Mouse (Mus musculus): ENCODE measurements around the gene Dpagt1. TPM values are rescaled to one million over a fixed set of nuclear protein-coding genes. Genes with fewer than 3 reads are reported as not detected.

Gene Dpagt1
- total RNA-seq, 2 experiments from 2014 or later, result 25.2 to 27.7 TPM

DNA sequence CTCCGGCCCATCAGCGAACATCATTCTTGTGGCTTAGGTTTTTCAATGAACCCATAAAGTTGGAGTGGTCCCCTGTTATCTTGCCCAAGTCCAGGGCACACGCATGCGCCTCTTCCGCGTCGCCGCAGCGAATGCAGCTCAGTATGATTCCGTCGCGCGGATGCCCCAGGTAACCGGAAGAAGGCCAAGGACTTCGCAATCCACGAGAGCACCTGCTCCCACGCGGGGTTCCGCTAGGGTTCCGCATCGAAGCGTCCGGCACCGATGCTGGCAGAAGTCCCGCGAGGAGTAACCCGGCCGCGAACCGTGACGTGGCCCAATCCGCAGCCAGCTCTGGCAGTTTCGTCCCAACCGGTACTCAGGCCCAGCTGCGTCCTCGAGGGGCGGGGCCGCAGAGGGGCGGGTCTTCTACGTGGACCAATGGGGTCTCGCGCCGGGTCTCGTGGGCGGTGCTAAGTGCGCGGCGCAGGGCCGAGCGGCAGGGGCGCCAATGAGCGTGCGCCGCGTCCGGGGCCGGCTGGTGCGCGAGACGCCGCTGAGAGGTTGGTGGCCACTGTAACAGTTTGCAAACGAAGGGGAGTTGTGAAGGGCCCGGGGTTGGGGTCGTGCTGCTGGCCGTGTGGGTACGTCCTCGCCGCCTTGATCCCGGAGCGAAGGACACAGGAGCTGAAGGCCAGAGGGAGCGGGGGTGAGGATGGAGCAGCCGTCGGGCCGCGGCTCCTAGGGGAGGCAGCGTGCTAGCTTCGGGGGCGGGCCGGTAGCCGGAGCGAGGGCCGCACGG, 53.4 kb downstream of the Dpagt1 start, which contains the start of gene Hyou1:
Gene Hyou1 (plus strand): TSS at position 437 of the 781 bp plus-strand sequence.
- DNase-seq, result peak; percentile 100

DNA sequence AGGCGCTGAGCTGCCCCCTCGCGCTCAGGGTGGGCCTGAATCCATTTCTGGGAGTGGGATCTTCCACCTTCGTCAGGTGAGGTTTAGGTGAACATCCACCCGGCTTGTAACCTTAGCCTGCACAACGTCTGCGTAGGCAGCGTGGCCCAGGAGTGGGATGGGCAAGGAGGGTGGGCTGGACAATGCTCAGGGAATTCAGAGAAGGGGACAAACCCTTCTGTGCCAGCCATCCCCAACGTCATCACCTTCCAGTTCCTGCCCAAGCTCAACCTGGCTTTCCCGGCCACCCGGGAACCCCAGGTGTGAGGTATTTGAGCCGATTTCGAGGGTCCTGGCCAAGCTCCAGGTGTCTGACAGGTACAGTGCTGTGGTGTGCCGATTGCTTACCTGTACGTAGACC, 54.0 kb downstream of the Dpagt1 start:
- DNase-seq, result no peak

Small RNA genes within 50 kb of the gene (microRNA-seq; reads per million reads assigned to microRNA genes)
- gene Gm44335, result not detected

Other genes with a start within 250 kb of the Dpagt1 start
- gene Mfrp, start 224.3 kb upstream of the Dpagt1 start, total RNA-seq (2021), result under 1 TPM in 1 of 2 experiments, not detected in 1; 0.30 TPM
- 10 to 100 TPM; 16.7 to 21.9 TPM for gene C1qtnf5, start 218.8 kb upstream of the Dpagt1 start, total RNA-seq (2021)
- under 1 TPM in 1 of 2 experiments, not detected in 1; 0.51 TPM for gene Gm49380, start 212.5 kb upstream of the Dpagt1 start, total RNA-seq (2021)
- gene Rnf26, start 212.5 kb upstream of the Dpagt1 start, total RNA-seq (2021), result 10 to 100 TPM; 29.3 to 35.5 TPM
- gene Mcam, start 191.6 kb upstream of the Dpagt1 start, total RNA-seq (2021), result 100 to 1,000 TPM in 1 of 2 experiments, 10 to 100 TPM in 1; 85.0 to 114 TPM
- gene Cbl, start 92.0 kb upstream of the Dpagt1 start, total RNA-seq (2021), result 10 to 100 TPM; 28.2 to 32.4 TPM
- gene Ccdc153, start 85.3 kb upstream of the Dpagt1 start, total RNA-seq (2021), result 1 to 10 TPM; 1.5 to 1.6 TPM
- gene Pdzd3, start 74.5 kb upstream of the Dpagt1 start, total RNA-seq (2021), result under 1 TPM in 1 of 2 experiments, not detected in 1; 0.48 TPM
- 10 to 100 TPM; 23.1 to 30.6 TPM for gene Nlrx1, start 57.4 kb upstream of the Dpagt1 start, total RNA-seq (2021)
- gene Abcg4, start 37.4 kb upstream of the Dpagt1 start, total RNA-seq (2021), result 10 to 100 TPM; 15.0 to 23.1 TPM
- 10 to 100 TPM; 17.3 to 24.4 TPM for gene Hinfp, start 20.3 kb upstream of the Dpagt1 start, total RNA-seq (2021)
- 10 to 100 TPM; 19.3 to 25.1 TPM for gene C2cd2l, start 5.7 kb upstream of the Dpagt1 start, total RNA-seq (2021)
- gene H2afx, start 8.7 kb downstream of the Dpagt1 start, total RNA-seq (2021), result 10 to 100 TPM; 87.2 to 99.6 TPM
- gene Hmbs, start 18.2 kb downstream of the Dpagt1 start, total RNA-seq (2021), result 100 to 1,000 TPM in 1 of 2 experiments, 10 to 100 TPM in 1; 86.7 to 101 TPM
- 10 to 100 TPM; 42.3 to 47.3 TPM for gene Vps11, start 35.7 kb downstream of the Dpagt1 start, total RNA-seq (2021)
- 100 to 1,000 TPM in 1 of 2 experiments, 10 to 100 TPM in 1; 97.2 to 121 TPM for gene Hyou1, start 53.5 kb downstream of the Dpagt1 start, total RNA-seq (2021)
- 10 to 100 TPM; 30.6 to 44.8 TPM for gene Slc37a4, start 70.8 kb downstream of the Dpagt1 start, total RNA-seq (2021)
- 1,000 to 10,000 TPM; 1,303 to 1,311 TPM for gene Rps25, start 81.1 kb downstream of the Dpagt1 start, total RNA-seq (2021)
- 10 to 100 TPM; 65.4 to 70.9 TPM for gene Trappc4, start 81.6 kb downstream of the Dpagt1 start, total RNA-seq (2021)
- gene Ccdc84, start 92.5 kb downstream of the Dpagt1 start, total RNA-seq (2021), result 10 to 100 TPM; 15.4 to 20.7 TPM
- gene Foxr1, start 115.1 kb downstream of the Dpagt1 start, total RNA-seq (2021), result not detected
- not detected for gene Upk2, start 129.0 kb downstream of the Dpagt1 start, total RNA-seq (2021)
- 10 to 100 TPM; 64.6 to 72.6 TPM for gene Bcl9l, start 156.8 kb downstream of the Dpagt1 start, total RNA-seq (2021)
- 1 to 10 TPM; 1.0 to 1.4 TPM for gene Cxcr5, start 235.9 kb downstream of the Dpagt1 start, total RNA-seq (2021)